Mouse (Mus musculus) heart, embryonic 14.5 days (tissue): Measurements from ENCODE around the gene Zc3h10. TPM values are rescaled to one million over a fixed set of nuclear protein-coding genes. Genes with fewer than 3 reads are reported as not detected.
"Not testable (repeated sequence)": the region's sequence is repeated elsewhere in the genome, so short reads cannot be mapped to it uniquely, and the experiment has no call there.

Source experiments
- ATAC-seq: fragments of 200-750 bp; cut with Nextera tagmentation; 2 replicates; pipeline ENCODE4 v1.8.0; 2017; ENCODE audit warnings: low read depth, moderate TSS enrichment; ENCODE audit not compliant: insufficient number of reproducible peaks, insufficient read depth, low FRiP score
- H3K27ac ChIP-seq, 2 experiments: fragments of 200-500 bp in 1 of 2; fragments of 300-500 bp in 1 of 2; sonication (generic) in 1 of 2; replicated peaks in 1 of 2; 2 replicates each; pipeline ENCODE4 v1.5.1; 2012 to 2014; ENCODE audit warnings: low read depth in 2 of 2, low read length in 2 of 2, control low read depth in 1 of 2, mild to moderate bottlenecking in 1 of 2, mixed read lengths in 1 of 2; ENCODE audit not compliant: control insufficient read depth in 1 of 2, insufficient read depth in 1 of 2
- H3K27me3 ChIP-seq: fragments of 300-500 bp; sonication (generic); 2 replicates; pipeline ENCODE4 v1.6.1; 2014; ENCODE audit warnings: mild to moderate bottlenecking, low read length, control low read depth; ENCODE audit not compliant: control insufficient read depth, insufficient read depth
- H3K36me3 ChIP-seq: fragments of 300-500 bp; sonication (generic); 2 replicates; pipeline ENCODE4 v1.6.1; 2014; ENCODE audit warnings: mild to moderate bottlenecking, control low read depth, low read length, mixed read lengths; ENCODE audit not compliant: control insufficient read depth, insufficient read depth
- H3K4me1 ChIP-seq, 2 experiments: fragments of 200-500 bp in 1 of 2; fragments of 300-500 bp in 1 of 2; sonication (generic) in 1 of 2; 2 replicates each; pipeline ENCODE4 v1.6.1; 2012 to 2014; ENCODE audit warnings: low read length in 2 of 2, control low read depth in 1 of 2, mixed read lengths in 1 of 2; ENCODE audit not compliant: control insufficient read depth in 2 of 2, insufficient read depth in 2 of 2
- H3K4me2 ChIP-seq: fragments of 300-500 bp; sonication (generic); 2 replicates; pipeline ENCODE4 v1.6.1; 2014; ENCODE audit warnings: mild to moderate bottlenecking, low read length
- H3K4me3 ChIP-seq, 2 experiments: fragments of 200-500 bp in 1 of 2; fragments of 300-500 bp in 1 of 2; sonication (generic) in 1 of 2; 2 replicates each; pipeline ENCODE4 v1.5.1; 2012 to 2014; ENCODE audit warnings: low read length in 2 of 2, mild to moderate bottlenecking in 2 of 2, control low read depth in 1 of 2, low read depth in 1 of 2, moderate library complexity in 1 of 2; ENCODE audit not compliant: control insufficient read depth in 1 of 2, insufficient read depth in 1 of 2
- H3K9ac ChIP-seq: fragments of 300-500 bp; sonication (generic); 2 replicates; pipeline ENCODE4 v1.6.1; 2014; ENCODE audit warnings: mild to moderate bottlenecking, low read length
- H3K9me3 ChIP-seq: fragments of 300-500 bp; sonication (generic); 2 replicates; pipeline ENCODE4 v1.6.1; 2016; ENCODE audit warnings: low read length, control low read depth; ENCODE audit not compliant: control insufficient read depth
- WGBS: fragments of 180-500 bp; shearing (Covaris S2); extraction: QIAGEN DNeasy Blood & Tissue Kit; methylation state at CpG from one replicate; pipeline ENCODE4 v1.1.7; 2014; 5-methylcytosine and 5-hydroxymethylcytosine counted together
- polyA plus RNA-seq: library from polyadenylated mRNA; unstranded; fragments of >200 nt; fragmentation: Nextera tagmentation; extraction: Ambion mirVana; gene quantifications from 2 replicates; pipeline ENCODE4 v1.2.1, GENCODE M21; 2014

The Zc3h10 gene
- polyA plus RNA-seq, 1 experiment from 2014 or later: 8.2 TPM

- not testable (repeated sequence) for H3K9me3 ChIP-seq, H3K27me3 ChIP-seq, H3K36me3 ChIP-seq, ATAC-seq, H3K9ac ChIP-seq, H3K4me3 ChIP-seq, H3K27ac ChIP-seq, H3K4me1 ChIP-seq, H3K4me2 ChIP-seq
- WGBS: 79% methylated on average over 11 of the region's 11 CpGs
These were observed 2.7 kb upstream of the Zc3h10 start for GRCm38 (mm10) chr10:128550144-128550823.

GRCm38 (mm10) chr10:128549682-128550057 lies 2.1 kb upstream of the Zc3h10 start:
- not testable (repeated sequence) for H3K9me3 ChIP-seq, H3K4me3 ChIP-seq, H3K9ac ChIP-seq, H3K4me1 ChIP-seq, ATAC-seq, H3K27me3 ChIP-seq
- 68% methylated on average over 6 of the region's 6 CpGs for WGBS
- Histone ChIP-seq H3K4me2 (0 out of 2 replicates have a peak overlapping the region, but pooled peaks have one; percentile 7), H3K27ac (peak overlapping the region in 1 of 2 experiments; percentile 92; a peak in 1 of 4 replicates), H3K36me3 (peaks cover 13% of the 10 kb centered on the region)

- H3K4me1 ChIP-seq: peaks cover 2 to 8% of the 10 kb centered on the region in 2 experiments
- peak; percentile 88 for ATAC-seq
- peak within 1 kb of the TSS; percentile 71 for H3K4me2 ChIP-seq
- peak within 1 kb of the TSS; percentile 82 to 92 for H3K27ac ChIP-seq
- peak within 1 kb of the TSS; percentile 97 for H3K9ac ChIP-seq
- H3K36me3 ChIP-seq: peaks cover 19% of the 10 kb centered on the region
- under 1% methylated on average over 31 of the region's 31 CpGs for WGBS
- peak within 1 kb of the TSS; percentile 65 to 79 for H3K4me3 ChIP-seq
- no peaks in the 10 kb centered on the region for H3K9me3 ChIP-seq
- H3K27me3 ChIP-seq: no peaks in the 10 kb centered on the region
These were observed 1.5 kb upstream of the Zc3h10 start, which contains the start of gene Rpl41 for GRCm38 (mm10) chr10:128548947-128549681. Gene Rpl41, minus strand, starts transcription at chr10:128549305.

GRCm38 (mm10) chr10:128548051-128548791 lies 647 bp upstream of the Zc3h10 start:
- ATAC-seq, H3K9me3 ChIP-seq, H3K27me3 ChIP-seq: not testable (repeated sequence)
- peaks cover 2 to 11% of the 10 kb centered on the region in 2 experiments for H3K4me1 ChIP-seq
- peaks cover 27% of the 10 kb centered on the region for H3K36me3 ChIP-seq
- peak overlapping the region; percentile 82 to 92 for H3K27ac ChIP-seq
- under 1% methylated on average over 20 of the region's 30 CpGs for WGBS
- peak overlapping the region; percentile 71 for H3K4me2 ChIP-seq
- peak overlapping the region; percentile 65 to 79 for H3K4me3 ChIP-seq
- H3K9ac ChIP-seq: peak overlapping the region; percentile 97

GRCm38 (mm10) chr10:128546787-128547186 lies 787 bp downstream of the Zc3h10 start:
- Histone ChIP-seq H3K27me3 (no peaks in the 10 kb centered on the region), H3K36me3 (peaks cover 40% of the 10 kb centered on the region), H3K9ac (peak overlapping the region; percentile 79), H3K9me3 (no peaks in the 10 kb centered on the region), H3K4me3 (peak overlapping the region; percentile 65 to 79), H3K4me1 (peaks cover 2 to 14% of the 10 kb centered on the region in 2 experiments), H3K27ac (peak overlapping the region; percentile 79 to 91), H3K4me2 (peak overlapping the region; percentile 71)
- WGBS: 18% methylated on average over 7 of the region's 7 CpGs
- no peak for ATAC-seq

GRCm38 (mm10) chr10:128546361-128546760 lies 1.2 kb downstream of the Zc3h10 start:
- peak overlapping the region; percentile 71 for H3K4me2 ChIP-seq
- H3K36me3 ChIP-seq: peaks cover 40% of the 10 kb centered on the region
- ATAC-seq: no peak
- peak overlapping the region; percentile 79 for H3K9ac ChIP-seq
- H3K4me3 ChIP-seq: peak overlapping the region; percentile 65 to 79; a peak in 3 of 4 replicates
- no peaks in the 10 kb centered on the region for H3K27me3 ChIP-seq
- no peaks in the 10 kb centered on the region for H3K9me3 ChIP-seq
- H3K27ac ChIP-seq: peak overlapping the region in 1 of 2 experiments; percentile 91; a peak in 3 of 4 replicates
- WGBS: 9% methylated on average over 4 of the region's 4 CpGs
- H3K4me1 ChIP-seq: peaks cover 2 to 14% of the 10 kb centered on the region in 2 experiments

GRCm38 (mm10) chr10:128545570-128545898 lies 2.0 kb downstream of the Zc3h10 start:
- H3K27me3 ChIP-seq: no peaks in the 10 kb centered on the region
- ATAC-seq: no peak
- no peak overlapping the region for H3K4me3 ChIP-seq
- WGBS: 84% methylated on average over 3 of the region's 3 CpGs
- peaks cover 40% of the 10 kb centered on the region for H3K36me3 ChIP-seq
- H3K4me2 ChIP-seq: no peak overlapping the region
- H3K9ac ChIP-seq: peak overlapping the region; percentile 79; the same call in 1 of the 2 replicates
- peaks cover 2 to 14% of the 10 kb centered on the region in 2 experiments for H3K4me1 ChIP-seq
- H3K27ac ChIP-seq: 0 out of 4 replicates have a peak overlapping the region, but pooled peaks of 1 of the 2 experiments have one; percentile 91
- H3K9me3 ChIP-seq: no peaks in the 10 kb centered on the region
